Mouse (Mus musculus): Measurements from ENCODE around the gene Olfr1357. TPM values are rescaled to one million over a fixed set of nuclear protein-coding genes. Genes with fewer than 3 reads are reported as not detected.

Olfr1357 gene
- total and polyA plus RNA-seq, 2 experiments from 2014 or later, result not detected

DNA sequence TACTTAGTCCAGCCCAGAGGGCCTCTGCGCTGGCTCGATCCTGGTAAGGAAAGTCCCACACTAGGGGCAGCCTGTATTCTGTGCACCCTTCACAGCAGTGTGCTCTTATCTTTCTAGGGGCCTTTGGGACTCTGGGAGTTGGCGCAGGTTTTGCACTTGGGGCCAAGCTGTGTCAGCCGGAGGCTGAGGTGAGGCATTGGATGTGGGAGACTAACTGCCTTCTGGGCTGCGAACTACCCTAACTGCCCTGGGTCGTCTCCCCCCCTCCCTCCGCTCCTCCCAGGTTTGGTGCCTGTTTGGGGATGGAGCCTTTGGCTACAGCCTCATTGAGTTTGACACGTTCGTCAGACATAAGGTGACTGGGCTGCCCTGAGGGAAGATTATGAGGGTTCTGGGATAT is 34.5 kb downstream of the Olfr1357 start:
- H3K9me3 ChIP-seq (ENCODE audit: low read length), result no peaks in the 10 kb centered on the region
- H3K27me3 ChIP-seq (ENCODE audit: insufficient read depth, low read length), result no peaks in the 10 kb centered on the region
- ATAC-seq, result no peak
- 78% methylated on average over 9 of the region's 9 CpGs for WGBS
- no peak overlapping the region for H3K4me2 ChIP-seq (ENCODE audit: low read depth)
- no peak for DNase-seq
- no peak for TF ChIP-seq CTCF (IDR thresholded peaks at IDR 0.05; ENCODE audit: low read depth)
- H3K36me3 ChIP-seq (ENCODE audit: insufficient read depth), result peaks cover 21% of the 10 kb centered on the region
- no peak overlapping the region for H3K9ac ChIP-seq
- H3K4me1 ChIP-seq (ENCODE audit: insufficient read depth), result no peaks in the 10 kb centered on the region
- H3K4me3 ChIP-seq (ENCODE audit: low read depth, low read length), result no peak overlapping the region
- H3K27ac ChIP-seq (ENCODE audit: low read depth, low read length), result no peak overlapping the region

DNA sequence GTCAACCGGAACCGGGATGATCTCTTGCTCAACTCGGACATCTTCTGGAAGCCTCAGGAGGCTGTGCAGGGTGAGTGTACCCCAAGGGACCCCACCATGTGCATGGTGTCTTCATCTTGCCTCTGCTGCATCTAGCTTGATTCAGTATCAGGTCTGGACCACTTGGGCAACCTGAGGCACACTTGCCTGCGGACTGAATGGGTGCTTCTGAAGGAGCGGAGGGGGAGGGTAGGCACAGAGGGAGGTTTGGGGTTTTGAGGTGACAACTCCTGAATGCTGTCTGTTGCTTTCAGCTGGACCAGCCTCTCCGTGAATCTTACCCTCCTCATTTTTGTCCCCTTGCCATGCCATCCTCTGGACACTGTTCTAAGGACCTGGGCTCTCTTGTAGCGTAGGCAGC is 36.8 kb downstream of the Olfr1357 start:
- 93% methylated on average over 7 of the region's 7 CpGs for whole genome bisulfite sequencing

DNA sequence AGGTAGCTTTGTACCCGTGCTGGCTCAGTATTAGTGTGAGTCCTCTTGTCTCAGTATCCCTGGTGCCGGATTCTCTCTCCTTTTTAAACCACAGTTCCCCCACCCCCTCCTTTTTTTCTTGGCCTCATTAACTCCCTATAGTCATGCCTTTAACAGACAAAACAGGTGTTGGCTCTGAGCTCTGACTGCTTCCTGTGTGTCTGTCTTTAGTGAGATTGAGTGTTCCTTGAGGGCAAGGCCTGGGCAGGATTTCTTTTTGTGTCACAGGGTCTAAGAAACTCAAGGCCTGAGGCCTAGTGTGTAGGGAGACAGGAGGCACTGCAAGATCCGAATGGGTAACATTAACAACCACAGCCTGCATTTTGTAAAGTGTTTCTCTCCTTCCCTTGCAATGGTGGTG is 39.7 kb downstream of the Olfr1357 start:
- Histone ChIP-seq H3K4me2 (ENCODE audit: low read depth) (no peak overlapping the region), H3K9me3 (ENCODE audit: low read length) (no peaks in the 10 kb centered on the region), H3K4me3 (ENCODE audit: low read depth, low read length) (no peak overlapping the region), H3K4me1 (ENCODE audit: insufficient read depth) (peaks cover 3% of the 10 kb centered on the region; the same call in 1 of the 2 replicates), H3K9ac (no peak overlapping the region), H3K36me3 (ENCODE audit: insufficient read depth) (peaks cover 18% of the 10 kb centered on the region), H3K27ac (ENCODE audit: low read depth, low read length) (no peak overlapping the region), H3K27me3 (ENCODE audit: insufficient read depth, low read length) (no peaks in the 10 kb centered on the region)
- no peak for TF ChIP-seq CTCF (IDR thresholded peaks at IDR 0.05; ENCODE audit: low read depth)
- ATAC-seq, result no peak
- DNase-seq, result no peak
- WGBS, result 53% methylated on average over 3 of the region's 3 CpGs

More for the DNA sequence above, 36.8 kb downstream of the Olfr1357 start:
- no peak overlapping the region for H3K4me3 ChIP-seq (ENCODE audit: low read depth, low read length)
- H3K4me1 ChIP-seq (ENCODE audit: insufficient read depth), result no peaks in the 10 kb centered on the region
- DNase-seq, result no peak
- H3K4me2 ChIP-seq (ENCODE audit: low read depth), result no peak overlapping the region
- peaks cover 26% of the 10 kb centered on the region for H3K36me3 ChIP-seq (ENCODE audit: insufficient read depth)
- H3K27me3 ChIP-seq (ENCODE audit: insufficient read depth, low read length), result no peaks in the 10 kb centered on the region
- H3K9me3 ChIP-seq (ENCODE audit: low read length), result no peaks in the 10 kb centered on the region
- no peak overlapping the region for H3K27ac ChIP-seq (ENCODE audit: low read depth, low read length)
- no peak overlapping the region for H3K9ac ChIP-seq
- no peak for TF ChIP-seq CTCF (IDR thresholded peaks at IDR 0.05; ENCODE audit: low read depth)
- no peak for ATAC-seq

DNA sequence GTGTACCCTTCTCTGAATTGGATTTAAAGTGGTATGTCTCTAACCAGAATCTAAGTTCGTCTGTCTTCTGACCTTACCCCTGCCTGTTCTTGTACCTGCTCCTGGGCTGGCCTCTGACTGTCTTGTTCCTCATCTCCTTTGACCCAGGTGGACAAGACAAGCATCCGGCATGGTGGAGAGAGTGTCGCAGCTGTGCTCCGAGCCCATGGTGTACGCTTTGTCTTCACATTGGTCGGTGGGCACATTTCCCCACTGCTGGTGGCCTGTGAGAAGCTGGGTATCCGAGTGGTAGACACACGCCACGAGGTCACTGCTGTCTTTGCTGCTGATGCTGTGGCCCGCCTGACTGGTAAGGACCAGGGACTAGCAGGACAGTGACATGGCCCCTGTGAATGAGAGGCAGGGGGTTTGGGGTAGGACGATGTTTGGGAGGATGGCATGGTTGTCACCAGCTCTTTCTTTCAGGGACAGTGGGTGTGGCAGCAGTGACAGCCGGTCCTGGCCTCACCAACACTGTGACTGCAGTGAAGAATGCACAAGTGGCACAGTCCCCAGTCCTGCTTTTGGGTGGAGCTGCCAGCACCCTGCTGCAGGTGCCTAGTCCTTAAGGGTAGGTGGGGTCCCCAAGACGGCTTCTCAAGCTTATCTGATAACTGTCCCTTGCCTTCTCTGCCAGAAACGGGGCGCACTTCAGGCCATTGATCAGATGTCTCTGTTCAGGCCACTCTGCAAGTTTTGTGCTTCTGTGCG is 41.3 kb downstream of the Olfr1357 start:
- Histone ChIP-seq H3K27me3 (ENCODE audit: insufficient read depth, low read length) (no peaks in the 10 kb centered on the region), H3K27ac (ENCODE audit: low read depth, low read length) (no peak overlapping the region), H3K4me1 (ENCODE audit: insufficient read depth) (peaks cover 3% of the 10 kb centered on the region; the same call in 1 of the 2 replicates), H3K4me2 (ENCODE audit: low read depth) (no peak overlapping the region), H3K4me3 (ENCODE audit: low read depth, low read length) (no peak overlapping the region), H3K9ac (no peak overlapping the region), H3K36me3 (ENCODE audit: insufficient read depth) (peaks cover 18% of the 10 kb centered on the region), H3K9me3 (ENCODE audit: low read length) (no peaks in the 10 kb centered on the region)
- DNase-seq, result no peak
- ATAC-seq, result no peak
- 97% methylated on average over 16 of the region's 16 CpGs for WGBS
- no peak for TF ChIP-seq CTCF (IDR thresholded peaks at IDR 0.05; ENCODE audit: low read depth)

DNA sequence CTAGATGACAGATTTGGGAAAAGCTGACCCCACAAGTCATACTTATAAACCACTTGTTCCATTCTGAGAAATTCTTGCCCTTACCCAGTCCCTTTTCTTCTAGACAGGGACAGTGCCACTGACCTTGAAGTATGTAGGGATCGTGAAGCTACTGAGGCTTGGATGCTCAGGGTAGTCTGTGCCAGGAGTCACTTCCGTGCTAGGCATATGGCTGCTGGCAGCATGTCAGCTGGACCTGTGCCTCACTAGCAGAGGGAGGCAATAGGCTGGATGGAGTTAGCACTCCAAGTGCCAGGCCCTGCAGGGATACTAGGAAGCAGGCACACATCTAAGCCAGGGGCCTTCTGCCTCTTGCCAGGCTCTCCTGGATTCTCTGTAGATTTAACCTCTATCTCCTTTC is 42.2 kb downstream of the Olfr1357 start:
- Histone ChIP-seq H3K9me3 (ENCODE audit: low read length) (no peaks in the 10 kb centered on the region), H3K4me2 (ENCODE audit: low read depth) (peak overlapping the region; percentile 79), H3K4me3 (ENCODE audit: low read depth, low read length) (no peak overlapping the region), H3K27ac (ENCODE audit: low read depth, low read length) (no peak overlapping the region), H3K27me3 (ENCODE audit: insufficient read depth, low read length) (no peaks in the 10 kb centered on the region), H3K9ac (peak overlapping the region; percentile 67; the same call in 1 of the 2 replicates), H3K36me3 (ENCODE audit: insufficient read depth) (peaks cover 12% of the 10 kb centered on the region), H3K4me1 (ENCODE audit: insufficient read depth) (peaks cover 3% of the 10 kb centered on the region; the same call in 1 of the 2 replicates)
- WGBS, result 40% methylated on average over 2 of the region's 2 CpGs
- ATAC-seq (no peak), DNase-seq (peak; percentile 41)
- no peak for TF ChIP-seq CTCF (IDR thresholded peaks at IDR 0.05; ENCODE audit: low read depth)

DNA sequence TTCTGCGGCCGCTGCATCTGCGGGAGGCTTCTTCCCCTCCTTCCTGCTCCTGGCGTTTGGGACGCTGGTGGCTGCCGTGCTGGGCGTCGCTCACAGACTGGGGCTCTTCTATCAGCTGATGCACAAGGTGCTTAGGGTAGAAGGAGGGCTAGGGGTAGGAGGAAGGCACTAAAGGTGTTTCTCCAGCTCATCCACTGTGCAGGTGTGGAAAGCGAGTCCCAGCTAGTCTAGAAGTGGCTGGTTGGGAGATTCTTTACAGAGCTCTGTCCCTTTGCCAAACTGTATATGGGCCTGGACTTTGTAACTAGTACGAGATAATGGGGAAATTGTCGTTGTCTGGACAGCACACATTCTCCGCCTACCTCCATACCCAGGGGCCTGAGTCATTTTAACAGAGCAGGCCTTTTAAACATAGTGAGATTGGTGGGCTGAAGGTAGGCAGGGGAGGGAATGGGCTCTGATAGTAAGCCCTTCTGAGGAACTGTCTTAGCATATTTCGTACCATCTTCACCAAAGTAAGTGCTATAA is 42.7 kb downstream of the Olfr1357 start:
- no peak for TF ChIP-seq CTCF (IDR thresholded peaks at IDR 0.05; ENCODE audit: low read depth)
- no peaks in the 10 kb centered on the region for H3K27me3 ChIP-seq (ENCODE audit: insufficient read depth, low read length)
- WGBS, result 13% methylated on average over 13 of the region's 13 CpGs

More for the DNA sequence above, 42.7 kb downstream of the Olfr1357 start:
- DNase-seq (no peak), ATAC-seq (no peak)
- Histone ChIP-seq H3K27ac (ENCODE audit: low read depth, low read length) (peak overlapping the region; percentile 86; the same call in 1 of the 2 replicates), H3K4me2 (ENCODE audit: low read depth) (peak overlapping the region; percentile 79), H3K36me3 (ENCODE audit: insufficient read depth) (peaks cover 10% of the 10 kb centered on the region), H3K4me3 (ENCODE audit: low read depth, low read length) (peak overlapping the region; percentile 74), H3K9me3 (ENCODE audit: low read length) (no peaks in the 10 kb centered on the region), H3K4me1 (ENCODE audit: insufficient read depth) (peaks cover 3% of the 10 kb centered on the region; the same call in 1 of the 2 replicates), H3K9ac (peak overlapping the region; percentile 67)

Data from forebrain, postnatal 0 days (tissue).